Mouse (Mus musculus): ENCODE data around the gene Eif2b1. TPM values are rescaled to one million over a fixed set of nuclear protein-coding genes. Genes with fewer than 3 reads are reported as not detected.
"Not testable (repeated sequence)": the region's sequence is repeated elsewhere in the genome, so short reads cannot be mapped to it uniquely, and the experiment has no call there.

Eif2b1 gene
- total RNA-seq (2021): 10 to 100 TPM; 44.3 to 52.2 TPM

- DNase-seq (ENCODE audit: extremely low spot score in 1 of 2, low spot score in 2 of 2): peak; percentile 90 to 96
- intact Hi-C loops (cut with DNase I): no loop called here
These were observed at the start of gene Eif2b1, which contains the start of gene Gtf2h3 for GRCm38 (mm10) chr5:124578633-124579317. Gene Eif2b1, minus strand, starts transcription at chr5:124579131. Gene Gtf2h3, plus strand, starts transcription at chr5:124579140.

DNA sequence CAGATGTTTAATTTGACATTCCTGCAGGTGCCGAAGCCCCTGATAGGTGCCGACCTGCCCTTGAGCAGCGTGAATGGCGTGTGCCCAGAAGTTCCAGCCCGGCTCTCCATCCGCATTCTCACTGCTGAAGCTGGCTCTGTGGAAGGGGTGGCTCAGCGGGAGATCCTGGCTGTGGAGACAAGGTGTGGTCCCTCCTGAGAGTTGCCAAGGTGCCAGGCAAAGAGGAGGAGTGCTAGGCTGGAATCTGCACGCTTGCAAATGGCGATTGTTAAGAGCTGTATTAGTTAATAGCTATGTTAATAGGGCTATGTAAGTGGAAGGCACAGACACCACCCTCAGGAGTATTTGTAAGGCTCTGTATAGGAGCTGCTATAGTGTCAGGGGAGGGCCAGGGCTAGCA, 45.4 kb upstream of the Eif2b1 start:
- intact Hi-C loops (cut with DNase I): no loop called here
- DNase-seq (ENCODE audit: extremely low spot score in 1 of 2, low spot score in 2 of 2): no peak

GRCm38 (mm10) chr5:124622890-124623289, 44.0 kb upstream of the Eif2b1 start:
- DNase-seq (ENCODE audit: extremely low spot score in 1 of 2, low spot score in 2 of 2): peak in 1 of 2 experiments; percentile 63
- intact Hi-C loops (cut with DNase I): no loop called here

DNA sequence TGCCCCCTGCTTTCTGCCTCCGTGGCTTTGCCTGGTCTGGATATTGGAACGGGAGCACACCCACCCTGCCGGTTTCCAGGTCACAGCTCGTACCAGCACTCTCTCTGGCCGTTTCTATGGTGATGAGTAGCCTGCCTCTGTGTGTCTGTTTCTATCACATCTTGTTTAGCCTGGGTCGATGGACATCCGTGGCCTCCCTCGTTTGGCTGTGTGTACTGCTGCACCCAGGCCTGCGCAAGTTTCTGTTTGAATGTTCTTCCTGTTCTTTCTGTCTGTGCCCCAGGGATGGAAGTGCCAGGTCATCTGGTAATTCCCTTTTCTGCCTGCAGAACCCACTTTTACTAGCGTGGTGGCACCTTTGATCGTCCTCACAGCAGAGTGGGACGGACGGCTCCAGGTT, 42.4 kb upstream of the Eif2b1 start:
- no peak for DNase-seq (ENCODE audit: extremely low spot score in 1 of 2, low spot score in 2 of 2)
- intact Hi-C loops (cut with DNase I): no loop called here

- no peak for DNase-seq (ENCODE audit: extremely low spot score in 1 of 2, low spot score in 2 of 2)
- intact Hi-C loops (cut with DNase I): no loop called here
These were observed 39.8 kb upstream of the Eif2b1 start for GRCm38 (mm10) chr5:124618711-124619110.

GRCm38 (mm10) chr5:124614709-124615108, 35.8 kb upstream of the Eif2b1 start:
- DNase-seq (ENCODE audit: extremely low spot score in 1 of 2, low spot score in 2 of 2): peak in 1 of 2 experiments; percentile 50
- intact Hi-C loops (cut with DNase I): no loop called here

GRCm38 (mm10) chr5:124610965-124611364, 32.0 kb upstream of the Eif2b1 start:
- intact Hi-C loops (cut with DNase I): no loop called here
- no peak for DNase-seq (ENCODE audit: extremely low spot score in 1 of 2, low spot score in 2 of 2)

GRCm38 (mm10) chr5:124605041-124605622, 26.2 kb upstream of the Eif2b1 start:
- intact Hi-C loops (cut with DNase I): no loop called here
- no peak for DNase-seq (ENCODE audit: extremely low spot score in 1 of 2, low spot score in 2 of 2)

DNA sequence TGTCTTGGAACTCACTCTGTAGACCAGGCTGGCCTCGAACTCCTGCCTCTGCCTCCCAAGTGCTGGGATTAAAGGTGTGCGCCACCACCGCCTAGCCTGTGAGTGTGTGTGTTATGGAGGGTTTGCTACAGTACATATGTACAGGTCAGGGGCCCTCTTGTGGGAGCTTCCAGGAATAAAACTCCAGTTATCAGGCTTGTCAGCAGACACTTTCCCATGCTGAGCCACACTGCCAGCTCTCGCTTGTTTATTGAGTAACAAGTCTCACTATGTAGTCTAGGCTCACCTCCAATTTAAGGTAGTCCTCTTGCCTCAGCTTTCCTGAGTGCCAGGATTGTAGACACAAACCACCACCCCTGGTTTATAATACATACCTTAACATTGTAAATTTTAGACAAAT, 25.4 kb upstream of the Eif2b1 start:
- no peak for DNase-seq (ENCODE audit: extremely low spot score in 1 of 2, low spot score in 2 of 2)
- intact Hi-C loops (cut with DNase I): no loop called here

DNA sequence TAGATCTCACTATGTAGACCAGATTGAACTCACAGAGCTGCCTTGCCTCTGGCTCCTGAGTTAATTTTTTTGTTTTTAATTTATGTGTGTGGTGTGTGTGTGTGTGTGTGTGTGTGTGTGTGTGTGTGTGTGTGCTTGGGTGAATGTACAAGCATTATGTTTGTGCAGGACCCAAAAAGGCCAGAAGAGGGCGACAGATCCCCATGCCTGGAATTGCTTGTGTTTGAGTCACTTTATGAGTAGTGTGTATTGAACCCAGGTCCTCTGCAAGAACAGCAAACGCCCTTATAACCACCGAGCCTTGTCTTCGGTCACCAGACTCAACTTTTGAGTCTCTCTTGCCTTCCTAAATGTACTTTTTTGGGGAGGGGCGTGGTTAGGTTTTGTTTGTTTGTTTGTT, 23.4 kb upstream of the Eif2b1 start:
- intact Hi-C loops (cut with DNase I): no loop called here
- peak in 1 of 2 experiments; percentile 34 for DNase-seq (ENCODE audit: extremely low spot score in 1 of 2, low spot score in 2 of 2)

GRCm38 (mm10) chr5:124599726-124600125, 20.8 kb upstream of the Eif2b1 start:
- intact Hi-C loops (cut with DNase I); DNase-seq (ENCODE audit: extremely low spot score in 1 of 2, low spot score in 2 of 2): not testable (repeated sequence)

DNA sequence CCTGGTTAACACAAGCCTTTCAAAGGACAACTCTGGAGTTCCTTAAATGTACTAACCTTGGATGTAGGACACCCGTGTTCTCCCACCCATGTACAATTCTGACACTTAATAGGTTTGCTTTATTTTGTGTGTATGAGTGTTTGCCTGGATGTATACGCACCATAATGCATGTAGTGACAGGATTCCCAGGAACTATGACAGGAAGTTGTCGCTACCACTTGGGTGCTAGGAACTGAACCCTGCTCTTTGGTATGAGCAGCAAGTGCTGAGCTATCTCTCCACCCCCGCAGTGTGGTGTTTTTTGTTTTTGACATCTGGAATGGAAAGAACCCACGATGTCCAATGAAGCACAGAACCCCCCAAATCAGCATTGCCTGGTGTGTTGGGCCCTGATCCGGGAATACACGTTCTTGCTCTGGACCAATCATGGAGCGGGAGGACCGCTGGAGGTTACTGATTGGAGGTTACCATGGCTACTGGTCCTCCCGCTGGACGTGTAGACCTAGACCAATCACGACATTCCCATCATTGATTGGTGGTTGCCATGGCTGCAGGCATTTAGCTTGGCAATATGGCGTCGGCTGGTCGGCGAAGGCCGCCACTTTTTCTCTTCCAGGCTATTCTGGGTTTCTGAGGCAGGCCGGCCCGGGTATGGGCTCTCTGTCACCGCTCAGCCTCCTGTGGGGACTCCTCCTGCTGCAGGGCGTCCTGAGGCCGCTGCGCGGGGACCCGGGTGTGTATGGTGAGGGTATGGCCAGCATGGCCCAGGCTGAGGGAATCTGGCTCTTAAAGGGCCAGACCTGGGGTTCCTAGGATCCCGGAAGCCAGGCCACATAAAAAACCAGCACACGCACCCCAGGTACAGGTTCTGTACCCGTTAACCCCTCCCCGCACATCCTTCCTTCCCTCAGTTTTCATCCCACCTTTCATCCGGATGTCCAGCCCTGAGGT, 19.6 kb upstream of the Eif2b1 start:
- intact Hi-C loops (cut with DNase I): no loop called here
- peak; percentile 95 to 97 for DNase-seq (ENCODE audit: extremely low spot score in 1 of 2, low spot score in 2 of 2)

GRCm38 (mm10) chr5:124592768-124593167, 13.8 kb upstream of the Eif2b1 start:
- DNase-seq (ENCODE audit: extremely low spot score in 1 of 2, low spot score in 2 of 2): no peak
- intact Hi-C loops (cut with DNase I): no loop called here

DNA sequence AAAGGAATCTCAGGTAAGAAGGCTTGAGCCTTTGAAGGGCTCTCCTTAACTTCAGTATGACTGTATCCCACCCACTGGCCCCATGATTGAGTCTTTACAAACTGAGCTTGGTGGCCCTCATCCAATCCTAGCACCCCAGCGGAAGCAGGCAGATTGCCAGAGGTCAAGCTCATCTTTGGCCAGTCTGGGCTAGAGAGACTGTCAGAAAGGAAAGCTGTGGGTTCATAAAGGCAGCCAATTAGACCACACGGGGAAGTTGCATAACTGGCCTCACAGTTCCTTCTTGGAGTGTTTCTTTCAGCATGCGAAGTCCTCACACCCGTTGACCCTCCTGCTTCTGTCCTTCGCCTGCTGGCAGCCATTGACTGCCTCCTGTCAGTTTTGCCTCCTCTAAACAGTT, 3.6 kb upstream of the Eif2b1 start:
- intact Hi-C loops (cut with DNase I): no loop called here
- DNase-seq (ENCODE audit: extremely low spot score in 1 of 2, low spot score in 2 of 2): no peak

- intact Hi-C loops (cut with DNase I): no loop called here
- DNase-seq (ENCODE audit: extremely low spot score in 1 of 2, low spot score in 2 of 2): no peak
These were observed 3.5 kb downstream of the Eif2b1 start for GRCm38 (mm10) chr5:124575467-124575866.

DNA sequence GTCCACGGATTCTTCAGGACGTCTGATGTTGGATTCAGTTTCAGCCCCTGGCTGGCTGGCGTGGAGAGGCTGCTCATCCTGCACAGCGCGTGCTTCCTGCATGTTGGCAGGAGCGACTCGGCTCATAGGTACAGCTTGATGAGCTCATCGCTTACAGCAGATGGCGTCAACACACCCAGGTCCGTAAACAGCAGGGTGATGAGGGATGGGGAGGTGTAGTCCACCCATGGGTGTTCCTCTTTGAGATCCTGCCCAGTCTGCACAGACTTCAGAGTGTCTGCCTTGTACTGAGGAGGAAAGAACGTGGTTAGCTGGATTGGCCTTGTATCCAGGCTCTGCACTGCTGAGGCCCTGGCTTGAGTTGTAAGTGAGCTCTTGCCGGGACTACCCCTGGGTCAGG, 7.9 kb downstream of the Eif2b1 start:
- intact Hi-C loops (cut with DNase I): no loop called here

DNA sequence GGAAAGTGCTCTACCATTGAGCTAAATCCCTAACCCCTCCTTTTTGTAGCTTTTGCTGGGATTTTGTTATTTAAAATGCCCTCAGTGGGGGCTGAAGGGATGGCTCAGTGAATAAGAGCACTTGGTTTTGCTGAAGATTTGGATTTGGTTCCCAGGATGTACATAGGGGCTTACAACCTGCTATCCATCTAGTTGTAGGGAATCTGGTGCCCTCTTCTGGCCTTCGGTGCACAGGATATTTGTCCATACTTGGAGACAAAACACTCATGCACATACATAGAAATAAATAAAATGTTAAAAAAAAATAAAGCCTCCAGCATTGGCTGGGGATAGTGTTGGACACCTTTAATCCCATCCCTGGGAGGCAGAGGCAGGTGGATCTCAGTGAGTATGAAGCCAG, 23.8 kb downstream of the Eif2b1 start:
- intact Hi-C loops (cut with DNase I): no loop called here
- DNase-seq (ENCODE audit: extremely low spot score in 1 of 2, low spot score in 2 of 2): no peak

More for the DNA sequence above, 7.9 kb downstream of the Eif2b1 start:
- peak in 1 of 2 experiments; percentile 24 for DNase-seq (ENCODE audit: extremely low spot score in 1 of 2, low spot score in 2 of 2)

DNA sequence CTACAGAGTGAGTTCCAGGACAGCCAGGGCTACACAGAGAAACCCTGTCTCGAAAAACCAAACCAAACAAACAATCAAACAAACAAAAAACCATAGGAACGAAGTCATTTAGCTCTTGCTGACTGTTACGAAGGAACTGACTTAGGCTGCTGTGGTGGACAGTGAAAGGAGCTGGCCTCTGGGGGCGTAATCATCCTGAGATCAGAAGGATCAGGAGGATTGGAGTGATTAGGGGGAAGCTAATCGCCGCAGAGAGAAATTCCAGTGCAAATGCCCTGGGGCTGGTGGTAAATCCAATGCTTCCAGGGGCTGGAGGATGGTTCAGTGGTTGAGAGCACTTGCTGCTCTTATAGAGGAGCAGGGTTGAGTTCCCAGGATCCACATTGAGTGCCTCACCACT, 25.3 kb downstream of the Eif2b1 start:
- intact Hi-C loops (cut with DNase I): no loop called here
- no peak for DNase-seq (ENCODE audit: extremely low spot score in 1 of 2, low spot score in 2 of 2)

DNA sequence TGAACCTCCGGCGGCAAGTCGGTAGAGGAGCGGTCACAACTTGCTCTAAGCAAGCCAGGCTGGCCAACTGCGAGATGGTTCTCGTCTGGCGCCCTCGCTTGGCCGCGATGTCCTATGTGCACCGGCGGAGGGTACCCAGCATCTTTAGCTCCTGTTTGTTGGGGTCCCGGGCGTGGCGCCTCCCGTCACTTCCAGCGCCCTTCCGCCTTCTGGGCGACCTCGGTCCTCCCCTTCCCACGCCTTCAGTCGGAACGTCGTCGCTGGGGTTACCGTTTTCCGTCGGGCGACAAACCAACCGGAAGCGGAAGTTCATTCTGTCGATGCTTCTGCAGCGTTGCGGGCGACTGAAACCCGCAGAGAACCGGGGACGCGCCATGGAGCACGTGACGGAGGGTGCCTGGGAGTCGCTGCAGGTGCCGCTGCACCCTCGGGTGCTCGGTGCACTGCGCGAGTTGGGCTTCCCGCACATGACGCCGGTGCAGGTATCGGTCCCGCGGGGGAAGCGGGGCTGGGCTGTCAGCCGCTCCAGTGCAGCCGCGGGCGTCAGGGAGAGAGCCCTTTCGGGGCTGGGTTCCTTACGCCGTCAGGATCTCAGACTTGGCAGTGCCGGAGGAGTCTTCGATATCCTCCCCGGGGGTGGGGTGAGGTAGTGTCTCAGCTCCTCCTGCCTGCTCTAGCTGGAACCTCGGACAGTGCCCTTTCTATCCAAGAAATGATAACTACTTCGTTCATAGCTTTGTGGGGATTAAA, 26.2 kb downstream of the Eif2b1 start, which contains the start of gene Ddx55:
Gene Ddx55 (plus strand): TSS at position 307 of the 750 bp plus-strand sequence.
- peak; percentile 86 to 93 for DNase-seq (ENCODE audit: extremely low spot score in 1 of 2, low spot score in 2 of 2)
- intact Hi-C loops (cut with DNase I): no loop called here
